Mouse (Mus musculus) stomach, postnatal 0 days (tissue): ENCODE data around the gene St3gal5.

Source experiments
- CTCF ChIP-seq: IDR thresholded peaks from 2 replicates; pipeline ENCODE4 v1.5.1; 2016; ENCODE audit warnings: antibody characterized with exemption, low read depth, mild to moderate bottlenecking, moderate library complexity
- EP300 ChIP-seq: optimal IDR thresholded peaks from 2 replicates; pipeline ENCODE3; 2016; ENCODE audit warnings: antibody characterized with exemption

DNA sequence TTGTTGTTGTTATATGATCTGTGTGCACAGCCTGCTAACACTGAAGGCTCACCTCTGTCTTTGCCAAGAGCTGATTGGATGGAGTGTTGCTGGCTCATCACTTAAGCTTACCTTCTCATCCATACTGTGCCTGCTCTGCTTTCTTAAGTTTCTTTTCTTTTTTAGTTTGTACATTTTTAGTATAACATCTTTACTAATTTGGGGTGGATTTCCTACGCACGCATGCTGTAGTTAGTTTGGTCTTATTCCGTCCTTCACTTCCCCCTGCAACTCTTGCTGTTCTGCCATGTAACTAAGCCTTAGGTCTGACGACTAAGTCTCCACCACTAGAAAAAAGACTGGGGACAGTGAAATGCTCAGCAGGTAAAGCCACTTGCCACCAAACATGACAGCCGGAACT is 48.7 kb upstream of the St3gal5 start:
- TF ChIP-seq CTCF (no peak), EP300 (no peak)
